ENCODE assay signal across 9 mouse cellular contexts in genomic region chr12:71147641-71148040, GRCm38 (mm10). TPM values are rescaled to one million over a fixed set of nuclear protein-coding genes. Genes with fewer than 3 reads are reported as not detected.
DNase-seq lines count a peak whose midpoint lies in the region; ATAC-seq and TF ChIP-seq lines count a peak whose summit lies in the region.
"Had no signal": no experiment of that assay in that cellular context is flagged by ENCODE, and none has a peak within 500 bp of the region (broad histone marks: within the 10 kb centered on the region; RNA-seq: fewer than 3 reads in every experiment).

No protein-coding gene starts in this region.

- no peaks in the 10 kb centered on the region for H3K9me3 ChIP-seq in lung, postnatal 0 days (ENCODE audit: low read length)
- H3K9me3 ChIP-seq: heart, embryonic 15.5 days had no signal

- no peak for TF ChIP-seq EP300 in lung, postnatal 0 days (IDR thresholded peaks at IDR 0.05)

- TF ChIP-seq CTCF in lung, postnatal 0 days (IDR thresholded peaks at IDR 0.05) = peak; percentile 72

- H3K27ac ChIP-seq in lung, postnatal 0 days (ENCODE audit: low read length) = no peak overlapping the region
- H3K27ac ChIP-seq: heart, embryonic 15.5 days had no signal

- H3K36me3 ChIP-seq in lung, postnatal 0 days (ENCODE audit: insufficient read depth, low read length) = peaks cover 19% of the 10 kb centered on the region; the same call in 1 of the 2 replicates
- peaks cover 4% of the 10 kb centered on the region; the same call in 1 of the 2 replicates for H3K36me3 ChIP-seq in splenic B cell, adult 2 months (ENCODE audit: control insufficient read depth, insufficient read depth, low read length, poor library complexity, severe bottlenecking)

- 68% methylated on average over 3 of the region's 3 CpGs for WGBS in lung, postnatal 0 days

- no peak for DNase-seq in frontal cortex, postnatal 10 days (ENCODE audit: low spot score in 2 of 2)
- DNase-seq in ovary, postnatal 14 days (ENCODE audit: low spot score) = peak; percentile 32
- DNase-seq in ovary, postnatal 10 days (ENCODE audit: low spot score) = no peak
- peak; percentile 47 for DNase-seq in c-Kit-positive CD71-negative TER-119-negative erythroid progenitor cells, embryonic 14.5 days (ENCODE audit: low read depth)
- DNase-seq in lung, postnatal 0 days (ENCODE audit: low spot score) = peak; percentile 57
- peak; percentile 70 for DNase-seq in splenic B cell, adult 2 months (ENCODE audit: low read depth, low spot score)

- H3K4me1 ChIP-seq in lung, postnatal 0 days (ENCODE audit: insufficient read depth, low read depth, low read length) = no peaks in the 10 kb centered on the region
- H3K4me1 ChIP-seq: heart, embryonic 15.5 days had no signal

- no peak overlapping the region for H3K9ac ChIP-seq in lung, postnatal 0 days (replicated peaks; ENCODE audit: low read depth)
- H3K9ac ChIP-seq: heart, embryonic 15.5 days had no signal

- H3K4me2 ChIP-seq in lung, postnatal 0 days (replicated peaks; ENCODE audit: low read depth, low read length) = no peak overlapping the region
- H3K4me2 ChIP-seq: heart, embryonic 15.5 days had no signal

- ATAC-seq in frontal cortex, adult (ENCODE audit: low TSS enrichment) = peak; percentile 73
- peak; percentile 53 to 56; a peak in 3 of 4 replicates for ATAC-seq in hematopoietic stem cell, adult 5-6 weeks (replicated peaks in 1 of 2; ENCODE audit: insufficient read depth in 1 of 2, low FRiP score in 2 of 2, low TSS enrichment in 1 of 2, low read depth in 1 of 2, poor library complexity in 2 of 2, severe bottlenecking in 2 of 2)
- ATAC-seq in lung, postnatal 0 days = no peak

- H3K4me3 ChIP-seq in lung, postnatal 0 days (ENCODE audit: low read depth, low read length) = no peak overlapping the region
- H3K4me3 ChIP-seq: heart, embryonic 15.5 days had no signal

- H3K27me3 ChIP-seq in lung, postnatal 0 days (replicated peaks; ENCODE audit: insufficient read depth, low read length) = no peaks in the 10 kb centered on the region
- H3K27me3 ChIP-seq in splenic B cell, adult 2 months (ENCODE audit: control insufficient read depth, insufficient read depth, low read length, poor library complexity, severe bottlenecking) = no peaks in the 10 kb centered on the region
- H3K27me3 ChIP-seq: heart, embryonic 15.5 days had no signal

RNA-seq across cellular contexts. Expression of gene 2700049A03Rik, which starts 11.0 kb away (rescaled TPM):
- 21.2 and 22.5 TPM in 2 replicates for total RNA-seq in hematopoietic stem cell, adult 5-6 weeks (2017)
- polyA plus RNA-seq in lung, postnatal 0 days (2015; fragmentation: Nextera tagmentation; extraction: Ambion mirVana) = 8.1 TPM in 2 replicates

RNA-seq across cellular contexts. Expression of gene Timm9, which starts 11.2 kb away (rescaled TPM):
- 44.6 and 49.0 TPM in 2 replicates for total RNA-seq in hematopoietic stem cell, adult 5-6 weeks (2017)
- polyA plus RNA-seq in lung, postnatal 0 days (2015; fragmentation: Nextera tagmentation; extraction: Ambion mirVana) = 33.3 and 36.2 TPM in 2 replicates

RNA-seq across cellular contexts. Expression of gene Tomm20l, which starts 36.4 kb away (rescaled TPM):
- not detected in 2 replicates for total RNA-seq in hematopoietic stem cell, adult 5-6 weeks (2017)
- 0.86 and 1.0 TPM in 2 replicates for polyA plus RNA-seq in lung, postnatal 0 days (2015; fragmentation: Nextera tagmentation; extraction: Ambion mirVana)

Comparison
In these comparisons a context has a peak if more than half of its experiments do, and no peak if none do; other contexts are left out.
1. DNase-seq: peak in ovary, postnatal 14 days (single experiment), c-Kit-positive CD71-negative TER-119-negative erythroid progenitor cells, embryonic 14.5 days (single experiment), lung, postnatal 0 days (single experiment) and splenic B cell, adult 2 months (single experiment); none in frontal cortex, postnatal 10 days (0 of 2) and ovary, postnatal 10 days (single experiment).